Mouse (Mus musculus) spleen, adult 12 weeks (tissue): ENCODE measurements around the gene Cep68.
A peak's percentile ranks its signal among the peaks of the same experiment; 100 is the strongest.

ENCODE experiments used
- DNase-seq: peaks from one replicate; pipeline ENCODE4 v3.0.0; 2022; ENCODE audit warnings: low spot score

Gene Cep68

GRCm38 (mm10) chr11:20249296-20250110 lies at the start of gene Cep68:
Cep68 (minus strand) TSS chr11:20249429.
- peak; percentile 87 for DNase-seq

GRCm38 (mm10) chr11:20284463-20284862 lies 35.2 kb upstream of the Cep68 start:
- DNase-seq: no peak

- no peak for DNase-seq
Observed at GRCm38 (mm10) chr11:20282601-20283219, 33.5 kb upstream of the Cep68 start.

- no peak for DNase-seq
Observed at GRCm38 (mm10) chr11:20280982-20281381, 31.8 kb upstream of the Cep68 start.

GRCm38 (mm10) chr11:20278702-20279101 lies 29.5 kb upstream of the Cep68 start:
- no peak for DNase-seq

GRCm38 (mm10) chr11:20277106-20277505 lies 27.9 kb upstream of the Cep68 start:
- DNase-seq: no peak

- no peak for DNase-seq
Observed at GRCm38 (mm10) chr11:20275974-20276373, 26.7 kb upstream of the Cep68 start.

GRCm38 (mm10) chr11:20269885-20270284 lies 20.7 kb upstream of the Cep68 start:
- DNase-seq: no peak

GRCm38 (mm10) chr11:20262628-20263380 lies 13.6 kb upstream of the Cep68 start:
- DNase-seq: no peak

GRCm38 (mm10) chr11:20254791-20255190 lies 5.6 kb upstream of the Cep68 start:
- DNase-seq: no peak

- DNase-seq: no peak
Observed at GRCm38 (mm10) chr11:20253088-20253487, 3.9 kb upstream of the Cep68 start.

GRCm38 (mm10) chr11:20250476-20251178 lies 1.4 kb upstream of the Cep68 start:
- no peak for DNase-seq

- no peak for DNase-seq
Observed at GRCm38 (mm10) chr11:20248840-20249239, 389 bp downstream of the Cep68 start.

GRCm38 (mm10) chr11:20248277-20248676 lies 952 bp downstream of the Cep68 start:
- DNase-seq: peak; percentile 14

- DNase-seq: no peak
Observed at GRCm38 (mm10) chr11:20247146-20247855, 1.9 kb downstream of the Cep68 start.

- no peak for DNase-seq
Observed at GRCm38 (mm10) chr11:20246616-20247015, 2.6 kb downstream of the Cep68 start.

- DNase-seq: no peak
Observed at GRCm38 (mm10) chr11:20245316-20245715, 3.9 kb downstream of the Cep68 start.

GRCm38 (mm10) chr11:20244336-20245290 lies 4.6 kb downstream of the Cep68 start:
- no peak for DNase-seq

GRCm38 (mm10) chr11:20243214-20243913 lies 5.9 kb downstream of the Cep68 start:
- DNase-seq: no peak
